Mouse (Mus musculus) midbrain, postnatal 0 days (tissue): ENCODE data around the gene Stoml3. TPM values are rescaled to one million over a fixed set of nuclear protein-coding genes. Genes with fewer than 3 reads are reported as not detected.

Experiments
- ATAC-seq: fragments of 200-750 bp; cut with Nextera tagmentation; 2 replicates; pipeline ENCODE4 v1.8.0; 2017; ENCODE audit warnings: moderate number of reproducible peaks, mild to moderate bottlenecking, moderate TSS enrichment, moderate library complexity; ENCODE audit not compliant: low FRiP score
- DNase-seq: peaks from one replicate; pipeline ENCODE4 v3.0.0-alpha.2; 2015; ENCODE audit warnings: low spot score
- H3K27ac ChIP-seq: fragments of 300-500 bp; sonication (generic); 2 replicates; pipeline ENCODE4 v1.5.1; 2014; ENCODE audit warnings: low read depth, mild to moderate bottlenecking, low read length, mixed read lengths
- H3K27me3 ChIP-seq: fragments of 300-500 bp; sonication (generic); 2 replicates; pipeline ENCODE4 v1.6.1; 2014; ENCODE audit warnings: low read length, control low read depth, mixed read lengths; ENCODE audit not compliant: insufficient read depth
- H3K36me3 ChIP-seq: fragments of 300-500 bp; sonication (generic); 2 replicates; pipeline ENCODE4 v1.6.1; 2014; ENCODE audit warnings: low read length, control low read depth, mixed read lengths; ENCODE audit not compliant: insufficient read depth
- H3K4me1 ChIP-seq: fragments of 300-500 bp; sonication (generic); 2 replicates; pipeline ENCODE4 v1.6.1; 2014; ENCODE audit warnings: mild to moderate bottlenecking, control low read depth, antibody characterized with exemption, low read length, mixed read lengths; ENCODE audit not compliant: insufficient read depth
- H3K4me2 ChIP-seq: fragments of 300-500 bp; sonication (generic); 2 replicates; pipeline ENCODE4 v1.6.1; 2014; ENCODE audit warnings: low read depth, mild to moderate bottlenecking, low read length, mixed read lengths; ENCODE audit not compliant: poor library complexity, severe bottlenecking
- H3K4me3 ChIP-seq: fragments of 300-500 bp; sonication (generic); 2 replicates; pipeline ENCODE4 v1.5.1; 2014; ENCODE audit warnings: low read depth, mild to moderate bottlenecking, low read length, moderate library complexity
- H3K9ac ChIP-seq: fragments of 300-500 bp; sonication (generic); replicated peaks from 2 replicates; pipeline ENCODE4 v1.6.1; 2014; ENCODE audit warnings: mild to moderate bottlenecking, low read length, moderate library complexity, mixed read lengths; ENCODE audit not compliant: poor library complexity, severe bottlenecking
- H3K9me3 ChIP-seq: fragments of 300-500 bp; sonication (generic); 2 replicates; pipeline ENCODE4 v1.6.1; 2016; ENCODE audit warnings: low read length, control low read depth
- CTCF ChIP-seq: IDR thresholded peaks from 2 replicates; pipeline ENCODE4 v1.5.1; 2016; ENCODE audit warnings: antibody characterized with exemption, mild to moderate bottlenecking
- WGBS: fragments of 180-500 bp; shearing (Covaris S2); extraction: QIAGEN DNeasy Blood & Tissue Kit; methylation state at CpG from one replicate; pipeline ENCODE4 v1.1.7; 2014; 5-methylcytosine and 5-hydroxymethylcytosine counted together
- polyA plus RNA-seq: library from polyadenylated mRNA; unstranded; fragments of >200 nt; fragmentation: Nextera tagmentation; extraction: Ambion mirVana; gene quantifications from 2 replicates; pipeline ENCODE4 v1.2.1, GENCODE M21; 2015
- total RNA-seq: library from RNA; depleted of rRNA; stranded (reverse); fragments of >200 nt; gene quantifications from 2 replicates; pipeline ENCODE4 v1.2.3, GENCODE M21; 2014

Stoml3 gene
- total and polyA plus RNA-seq, 2 experiments from 2014 or later, result 0.38 to 0.93 TPM

GRCm38 (mm10) chr3:53462701-53463045, 25.8 kb upstream of the Stoml3 start:
- no peaks in the 10 kb centered on the region for H3K9me3 ChIP-seq
- peak overlapping the region; percentile 78 for H3K4me2 ChIP-seq
- H3K27ac ChIP-seq, result peak overlapping the region; percentile 80
- 8% methylated on average over 9 of the region's 9 CpGs for WGBS
- ATAC-seq (no peak), DNase-seq (peak; percentile 33)
- H3K4me3 ChIP-seq, result peak overlapping the region; percentile 86
- peaks cover 4% of the 10 kb centered on the region; the same call in 1 of the 2 replicates for H3K36me3 ChIP-seq
- H3K27me3 ChIP-seq, result no peaks in the 10 kb centered on the region
- peak; percentile 45 for TF ChIP-seq CTCF
- peak overlapping the region; percentile 84 for H3K9ac ChIP-seq
- peaks cover 9% of the 10 kb centered on the region; the same call in 1 of the 2 replicates for H3K4me1 ChIP-seq

GRCm38 (mm10) chr3:53463046-53463764, 25.2 kb upstream of the Stoml3 start, which contains the start of the genes Nhlrc3 and Proser1:
Gene Nhlrc3 (minus strand): TSS chr3:53463332.
Gene Proser1 (plus strand): TSS chr3:53463666.
- H3K4me3 ChIP-seq, result peak within 1 kb of the TSS; percentile 86

GRCm38 (mm10) chr3:53463765-53464114, 24.7 kb upstream of the Stoml3 start:
- ATAC-seq (peak; percentile 47; the same call in 1 of the 2 replicates), DNase-seq (no peak)
- H3K36me3 ChIP-seq, result 0 out of 2 replicates have a peak, but pooled peaks cover 3% of the 10 kb centered on the region
- peaks cover 9% of the 10 kb centered on the region; the same call in 1 of the 2 replicates for H3K4me1 ChIP-seq
- H3K27ac ChIP-seq, result peak overlapping the region; percentile 80
- no peaks in the 10 kb centered on the region for H3K27me3 ChIP-seq
- H3K4me2 ChIP-seq, result peak overlapping the region; percentile 78
- no peak for TF ChIP-seq CTCF
- H3K9me3 ChIP-seq, result no peaks in the 10 kb centered on the region
- H3K4me3 ChIP-seq, result peak overlapping the region; percentile 86
- WGBS, result under 1% methylated on average over 35 of the region's 35 CpGs
- peak overlapping the region; percentile 81 for H3K9ac ChIP-seq

More at GRCm38 (mm10) chr3:53463046-53463764, 25.2 kb upstream of the Stoml3 start, which contains the start of the genes Nhlrc3 and Proser1:
- Histone ChIP-seq H3K4me1 (peaks cover 9% of the 10 kb centered on the region; the same call in 1 of the 2 replicates), H3K9me3 (no peaks in the 10 kb centered on the region), H3K36me3 (0 out of 2 replicates have a peak, but pooled peaks cover 3% of the 10 kb centered on the region), H3K9ac (peak within 1 kb of the TSS; percentile 84), H3K27ac (peak within 1 kb of the TSS; percentile 80), H3K4me2 (peak within 1 kb of the TSS; percentile 78), H3K27me3 (no peaks in the 10 kb centered on the region)
- ATAC-seq, result peak; percentile 98
- WGBS, result under 1% methylated on average over 51 of the region's 52 CpGs
- TF ChIP-seq CTCF, result no peak; the same call in 1 of the 2 replicates
- DNase-seq, result peak; percentile 99

- DNase-seq, result no peak
- WGBS, result under 1% methylated on average over 20 of the region's 20 CpGs
- ATAC-seq, result no peak
These were observed 24.2 kb upstream of the Stoml3 start for GRCm38 (mm10) chr3:53464146-53464698.

GRCm38 (mm10) chr3:53465330-53465729, 23.1 kb upstream of the Stoml3 start:
- Histone ChIP-seq H3K27ac (no peak overlapping the region), H3K4me2 (peak overlapping the region; percentile 78), H3K4me3 (peak overlapping the region; percentile 14; the same call in 1 of the 2 replicates), H3K9me3 (no peaks in the 10 kb centered on the region), H3K36me3 (no peaks in the 10 kb centered on the region), H3K27me3 (no peaks in the 10 kb centered on the region), H3K9ac (no peak overlapping the region), H3K4me1 (peaks cover 9% of the 10 kb centered on the region; the same call in 1 of the 2 replicates)
- 68% methylated on average over 6 of the region's 6 CpGs for WGBS
- TF ChIP-seq CTCF, result no peak
- ATAC-seq (no peak), DNase-seq (no peak)

More at GRCm38 (mm10) chr3:53464146-53464698, 24.2 kb upstream of the Stoml3 start:
- no peaks in the 10 kb centered on the region for H3K27me3 ChIP-seq
- peak overlapping the region; percentile 86 for H3K4me3 ChIP-seq
- H3K9ac ChIP-seq, result peak overlapping the region; percentile 81
- peaks cover 9% of the 10 kb centered on the region; the same call in 1 of the 2 replicates for H3K4me1 ChIP-seq
- H3K27ac ChIP-seq, result peak overlapping the region; percentile 80
- no peak for TF ChIP-seq CTCF
- no peaks in the 10 kb centered on the region for H3K9me3 ChIP-seq
- peak overlapping the region; percentile 78 for H3K4me2 ChIP-seq
- H3K36me3 ChIP-seq, result 0 out of 2 replicates have a peak, but pooled peaks cover 3% of the 10 kb centered on the region

- no peaks in the 10 kb centered on the region for H3K9me3 ChIP-seq
- TF ChIP-seq CTCF, result no peak
- peaks cover 9% of the 10 kb centered on the region; the same call in 1 of the 2 replicates for H3K36me3 ChIP-seq
- DNase-seq (no peak), ATAC-seq (no peak)
- no peak overlapping the region for H3K27ac ChIP-seq
- H3K27me3 ChIP-seq, result no peaks in the 10 kb centered on the region
- WGBS, result 66% methylated on average over 9 of the region's 9 CpGs
- peaks cover 9% of the 10 kb centered on the region; the same call in 1 of the 2 replicates for H3K4me1 ChIP-seq
- no peak overlapping the region for H3K4me3 ChIP-seq
- H3K9ac ChIP-seq, result no peak overlapping the region
- peak overlapping the region; percentile 0; the same call in 1 of the 2 replicates for H3K4me2 ChIP-seq
These were observed 22.0 kb upstream of the Stoml3 start for GRCm38 (mm10) chr3:53466481-53466880.
